Mouse (Mus musculus) kidney, embryonic 15.5 days (tissue): ENCODE measurements at regions not wholly inside any gene's neighbourhood (a gene's known extent, or its start where the extent isn't known, plus 50 kb on each side); places are given as distances from the start of the nearest gene placed in this dataset.

Source experiments
- ATAC-seq: fragments of 200-750 bp; cut with Nextera tagmentation; replicated peaks from 2 replicates; pipeline ENCODE4 v1.8.0; 2017; ENCODE audit warnings: moderate TSS enrichment; ENCODE audit not compliant: low FRiP score
- H3K27ac ChIP-seq: fragments of 300-500 bp; sonication (generic); 2 replicates; pipeline ENCODE4 v1.5.1; 2015; ENCODE audit warnings: mild to moderate bottlenecking, inconsistent platforms
- H3K27me3 ChIP-seq: fragments of 300-500 bp; sonication (generic); 2 replicates; pipeline ENCODE4 v1.6.1; 2015; ENCODE audit warnings: inconsistent platforms
- H3K36me3 ChIP-seq: fragments of 300-500 bp; sonication (generic); 2 replicates; pipeline ENCODE4 v1.6.1; 2015; ENCODE audit warnings: inconsistent platforms
- H3K4me1 ChIP-seq: fragments of 300-500 bp; sonication (generic); 2 replicates; pipeline ENCODE4 v1.6.1; 2015; ENCODE audit warnings: inconsistent platforms
- H3K4me2 ChIP-seq: fragments of 300-500 bp; sonication (generic); 2 replicates; pipeline ENCODE4 v1.6.1; 2015; ENCODE audit warnings: moderate library complexity, mild to moderate bottlenecking, inconsistent platforms
- H3K4me3 ChIP-seq: fragments of 300-500 bp; sonication (generic); replicated peaks from 2 replicates; pipeline ENCODE4 v1.5.1; 2015; ENCODE audit warnings: mild to moderate bottlenecking, inconsistent platforms
- H3K9ac ChIP-seq: fragments of 300-500 bp; sonication (generic); 2 replicates; pipeline ENCODE4 v1.6.1; 2015; ENCODE audit warnings: mild to moderate bottlenecking, inconsistent platforms
- H3K9me3 ChIP-seq: fragments of 300-500 bp; sonication (generic); replicated peaks from 2 replicates; pipeline ENCODE4 v1.6.1; 2016; ENCODE audit warnings: inconsistent platforms
- WGBS: fragments of 180-500 bp; shearing (Covaris S2); methylation state at CpG from one replicate; pipeline ENCODE4 v1.1.7; 2015; ENCODE audit warnings: mixed read lengths; 5-methylcytosine and 5-hydroxymethylcytosine counted together

DNA sequence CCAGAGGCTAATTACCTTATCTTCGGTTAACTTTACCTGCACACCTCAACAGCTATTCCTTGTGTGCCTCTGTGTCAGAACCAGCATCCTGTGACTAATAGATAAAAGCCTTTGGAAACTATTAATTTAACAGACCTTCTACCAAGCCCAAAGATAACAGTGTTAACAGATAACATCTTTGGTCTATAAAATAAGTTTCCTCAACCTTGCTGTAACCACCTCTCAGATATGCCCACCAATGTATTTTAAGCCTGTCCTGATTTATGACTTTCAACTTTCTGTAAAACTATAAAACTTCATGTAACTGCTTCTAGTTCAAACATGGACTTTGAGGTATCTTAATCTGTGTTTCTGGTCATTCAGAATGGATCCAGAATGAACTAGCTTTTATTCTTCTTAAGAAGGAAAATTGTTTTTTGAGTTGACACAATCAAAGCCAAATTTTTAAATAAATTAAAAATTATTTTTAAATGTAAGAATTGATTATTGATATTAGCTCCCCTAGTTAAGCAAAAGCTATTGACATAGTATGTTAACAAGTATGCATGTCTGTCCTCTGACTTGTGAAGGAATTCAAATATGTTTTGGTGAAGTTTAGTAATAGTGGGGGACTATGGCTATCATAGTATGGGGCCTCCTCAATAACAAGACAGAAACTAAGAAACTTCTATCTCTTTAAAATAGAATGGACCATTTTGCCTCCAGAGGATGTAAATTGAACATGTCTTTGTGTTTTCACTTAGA is 238.7 kb upstream of the Marcks start:
- Histone ChIP-seq H3K9me3 (no peaks in the 10 kb centered on the region), H3K4me2 (no peak overlapping the region), H3K4me1 (no peaks in the 10 kb centered on the region), H3K4me3 (no peak overlapping the region), H3K36me3 (no peaks in the 10 kb centered on the region), H3K27me3 (no peaks in the 10 kb centered on the region), H3K9ac (no peak overlapping the region), H3K27ac (no peak overlapping the region)
- 79% methylated on average over 1 of the region's 1 CpGs for WGBS
- no peak for ATAC-seq

GRCm38 (mm10) chr10:37376172-37376571 is 237.5 kb upstream of the Marcks start:
- Histone ChIP-seq H3K36me3 (no peaks in the 10 kb centered on the region), H3K4me2 (no peak overlapping the region), H3K27me3 (no peaks in the 10 kb centered on the region), H3K9ac (no peak overlapping the region), H3K4me1 (no peaks in the 10 kb centered on the region), H3K27ac (no peak overlapping the region), H3K9me3 (no peaks in the 10 kb centered on the region), H3K4me3 (no peak overlapping the region)
- WGBS, result 64% methylated on average over 1 of the region's 1 CpGs
- ATAC-seq, result no peak

DNA sequence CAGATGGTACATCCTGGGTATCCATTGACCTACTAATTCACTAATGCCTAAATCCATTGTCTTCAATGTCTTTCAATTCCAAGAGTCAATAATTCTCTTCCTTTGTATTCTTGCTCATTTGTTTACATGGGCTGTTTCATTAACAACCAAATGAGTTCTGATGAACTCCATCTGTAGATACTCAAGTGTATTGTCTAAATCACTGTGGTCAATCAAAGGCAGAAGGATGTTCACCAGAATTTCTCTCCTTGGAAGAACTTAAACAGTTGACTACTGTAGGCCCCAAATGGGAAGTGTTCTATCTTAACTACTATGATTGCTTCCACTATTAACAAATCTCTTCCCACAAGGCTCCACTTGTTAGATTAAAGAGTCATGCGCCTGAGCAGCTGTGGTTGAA is 236.9 kb upstream of the Marcks start:
- Histone ChIP-seq H3K27me3 (no peaks in the 10 kb centered on the region), H3K4me2 (no peak overlapping the region), H3K9ac (no peak overlapping the region), H3K36me3 (no peaks in the 10 kb centered on the region), H3K27ac (no peak overlapping the region), H3K9me3 (no peaks in the 10 kb centered on the region), H3K4me3 (no peak overlapping the region), H3K4me1 (no peaks in the 10 kb centered on the region)
- WGBS, result 91% methylated on average over 1 of the region's 1 CpGs
- ATAC-seq, result no peak

GRCm38 (mm10) chr10:37368997-37369679 is 230.4 kb upstream of the Marcks start:
- Histone ChIP-seq H3K9ac (no peak overlapping the region), H3K27me3 (no peaks in the 10 kb centered on the region), H3K36me3 (no peaks in the 10 kb centered on the region), H3K4me1 (no peaks in the 10 kb centered on the region), H3K4me2 (no peak overlapping the region), H3K9me3 (no peaks in the 10 kb centered on the region), H3K27ac (no peak overlapping the region), H3K4me3 (no peak overlapping the region)
- ATAC-seq, result no peak
- 91% methylated on average over 5 of the region's 5 CpGs for WGBS

GRCm38 (mm10) chr10:37367796-37368195 is 229.1 kb upstream of the Marcks start:
- Histone ChIP-seq H3K4me1 (no peaks in the 10 kb centered on the region), H3K27me3 (no peaks in the 10 kb centered on the region), H3K36me3 (no peaks in the 10 kb centered on the region), H3K27ac (no peak overlapping the region), H3K9me3 (no peaks in the 10 kb centered on the region), H3K4me3 (no peak overlapping the region), H3K9ac (no peak overlapping the region), H3K4me2 (no peak overlapping the region)
- WGBS, result 95% methylated on average over 4 of the region's 4 CpGs
- ATAC-seq, result no peak

DNA sequence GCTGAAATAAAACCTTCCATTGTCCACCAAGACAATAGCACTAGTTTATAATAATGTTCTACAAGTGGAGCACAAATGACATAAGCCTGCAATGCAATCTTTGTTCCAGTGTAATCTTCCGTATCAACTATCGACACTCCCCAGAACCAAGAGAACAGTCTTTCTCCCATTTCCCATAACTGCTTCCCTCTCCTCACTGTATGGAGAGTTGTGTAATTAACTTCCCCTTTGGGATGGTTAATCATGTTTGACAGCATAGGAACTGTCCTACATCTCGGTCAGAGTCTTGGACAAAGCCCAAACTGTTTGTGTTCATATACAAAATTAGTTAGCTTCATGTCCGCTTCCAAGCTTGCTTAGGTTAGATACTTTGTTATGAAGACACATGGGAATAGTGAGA is 225.8 kb upstream of the Marcks start:
- Histone ChIP-seq H3K27me3 (no peaks in the 10 kb centered on the region), H3K9me3 (no peaks in the 10 kb centered on the region), H3K9ac (no peak overlapping the region), H3K4me3 (no peak overlapping the region), H3K4me2 (no peak overlapping the region), H3K4me1 (no peaks in the 10 kb centered on the region), H3K27ac (no peak overlapping the region), H3K36me3 (no peaks in the 10 kb centered on the region)
- ATAC-seq, result no peak
- WGBS, result 40% methylated on average over 4 of the region's 4 CpGs

- Histone ChIP-seq H3K9ac (no peak overlapping the region), H3K9me3 (no peaks in the 10 kb centered on the region), H3K27ac (no peak overlapping the region), H3K4me2 (no peak overlapping the region), H3K4me3 (no peak overlapping the region), H3K27me3 (no peaks in the 10 kb centered on the region), H3K4me1 (peaks cover 8% of the 10 kb centered on the region; the same call in 1 of the 2 replicates), H3K36me3 (no peaks in the 10 kb centered on the region)
- ATAC-seq, result no peak
- WGBS, result 92% methylated on average over 3 of the region's 3 CpGs
Observed at GRCm38 (mm10) chr10:37360985-37361384, 222.3 kb upstream of the Marcks start.

GRCm38 (mm10) chr10:37358900-37359299 is 220.2 kb upstream of the Marcks start:
- H3K27me3 ChIP-seq, result no peaks in the 10 kb centered on the region
- H3K4me3 ChIP-seq, result no peak overlapping the region
- no peaks in the 10 kb centered on the region for H3K36me3 ChIP-seq
- ATAC-seq, result no peak
- H3K9me3 ChIP-seq, result no peaks in the 10 kb centered on the region
- no peak overlapping the region for H3K9ac ChIP-seq
- H3K4me2 ChIP-seq, result no peak overlapping the region
- H3K4me1 ChIP-seq, result peaks cover 8% of the 10 kb centered on the region; the same call in 1 of the 2 replicates
- H3K27ac ChIP-seq, result no peak overlapping the region

GRCm38 (mm10) chr10:37358334-37358733 is 219.6 kb upstream of the Marcks start:
- no peak overlapping the region for H3K4me2 ChIP-seq
- H3K36me3 ChIP-seq, result no peaks in the 10 kb centered on the region
- no peak overlapping the region for H3K9ac ChIP-seq
- peaks cover 8% of the 10 kb centered on the region; the same call in 1 of the 2 replicates for H3K4me1 ChIP-seq
- H3K4me3 ChIP-seq, result no peak overlapping the region
- ATAC-seq, result no peak
- H3K9me3 ChIP-seq, result no peaks in the 10 kb centered on the region
- H3K27ac ChIP-seq, result no peak overlapping the region
- 62% methylated on average over 5 of the region's 5 CpGs for WGBS
- no peaks in the 10 kb centered on the region for H3K27me3 ChIP-seq

DNA sequence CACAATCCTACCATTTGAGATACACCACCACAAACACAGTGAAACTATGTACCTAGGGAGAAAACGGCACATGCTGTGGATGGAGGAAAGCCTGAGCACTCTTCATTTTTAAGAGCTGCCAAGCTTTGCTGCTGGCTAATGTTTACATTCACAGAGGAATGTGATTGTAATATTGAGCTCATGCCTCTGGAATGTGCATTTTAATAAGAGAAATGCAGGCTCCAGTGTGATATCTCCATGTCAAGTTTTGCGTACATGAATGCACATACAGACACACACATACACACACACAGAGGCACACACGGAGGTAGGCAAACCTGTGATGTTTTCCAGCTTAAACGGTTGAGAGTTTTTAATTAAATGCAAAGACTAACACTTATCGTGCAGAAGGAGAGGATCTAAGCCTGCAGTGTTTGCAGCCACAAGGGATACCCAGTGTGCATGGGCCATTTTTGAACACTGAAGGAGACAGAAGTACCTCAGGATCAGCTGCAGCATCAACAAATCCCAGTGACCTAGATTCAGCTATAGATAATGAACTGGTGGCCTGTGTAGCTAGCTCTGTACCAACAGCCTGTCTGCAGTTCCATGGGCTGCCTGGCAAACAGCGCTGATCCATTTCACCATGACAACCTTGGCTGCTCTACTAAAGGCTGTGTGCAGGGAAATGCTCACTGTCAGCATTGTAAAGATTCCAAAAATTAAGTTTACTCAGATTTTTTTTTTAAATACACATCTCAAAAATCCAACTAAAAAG is 218.8 kb upstream of the Marcks start:
- ATAC-seq, result peak; percentile 73
- WGBS, result 64% methylated on average over 6 of the region's 6 CpGs
- H3K4me2 ChIP-seq, result no peak overlapping the region

GRCm38 (mm10) chr10:37349261-37349660 is 210.5 kb upstream of the Marcks start:
- 84% methylated on average over 1 of the region's 1 CpGs for WGBS
- Histone ChIP-seq H3K27ac (no peak overlapping the region), H3K4me2 (no peak overlapping the region), H3K36me3 (no peaks in the 10 kb centered on the region), H3K9me3 (no peaks in the 10 kb centered on the region), H3K4me3 (no peak overlapping the region), H3K9ac (no peak overlapping the region), H3K27me3 (no peaks in the 10 kb centered on the region), H3K4me1 (no peaks in the 10 kb centered on the region)
- no peak for ATAC-seq

More for the DNA sequence above, 218.8 kb upstream of the Marcks start:
- Histone ChIP-seq H3K9ac (no peak overlapping the region), H3K9me3 (no peaks in the 10 kb centered on the region), H3K4me1 (peaks cover 8% of the 10 kb centered on the region; the same call in 1 of the 2 replicates), H3K36me3 (no peaks in the 10 kb centered on the region), H3K4me3 (no peak overlapping the region), H3K27ac (peak overlapping the region; percentile 29), H3K27me3 (no peaks in the 10 kb centered on the region)

- no peak overlapping the region for H3K4me2 ChIP-seq
- WGBS, result 68% methylated on average over 3 of the region's 3 CpGs
- no peaks in the 10 kb centered on the region for H3K27me3 ChIP-seq
- ATAC-seq, result no peak
- no peaks in the 10 kb centered on the region for H3K36me3 ChIP-seq
- no peak overlapping the region for H3K27ac ChIP-seq
- no peaks in the 10 kb centered on the region for H3K9me3 ChIP-seq
- H3K4me1 ChIP-seq, result no peaks in the 10 kb centered on the region
- H3K9ac ChIP-seq, result no peak overlapping the region
- no peak overlapping the region for H3K4me3 ChIP-seq
Observed at GRCm38 (mm10) chr10:37348416-37348815, 209.7 kb upstream of the Marcks start.
